Mouse (Mus musculus) olfactory bulb, adult 2 months (tissue): Measurements from ENCODE around the gene Srxn1. TPM values are rescaled to one million over a fixed set of nuclear protein-coding genes. Genes with fewer than 3 reads are reported as not detected.
A peak's percentile ranks its signal among the peaks of the same experiment; 100 is the strongest.

Experiments used
- H3K27ac ChIP-seq: fragments of 200-500 bp; 2 replicates; pipeline ENCODE4 v1.5.1; 2012; ENCODE audit warnings: low read depth, low read length; ENCODE audit not compliant: insufficient read depth
- H3K4me1 ChIP-seq: fragments of 200-500 bp; 2 replicates; pipeline ENCODE4 v1.6.1; 2012; ENCODE audit warnings: low read length; ENCODE audit not compliant: control insufficient read depth, insufficient read depth
- H3K4me3 ChIP-seq: fragments of 200-500 bp; 2 replicates; pipeline ENCODE4 v1.5.1; 2012; ENCODE audit warnings: mild to moderate bottlenecking, low read depth, low read length, moderate library complexity; ENCODE audit not compliant: insufficient read depth
- CTCF ChIP-seq: fragments of 200-500 bp; IDR thresholded peaks from 2 replicates; pipeline ENCODE4 v1.5.1; 2012; ENCODE audit warnings: low read depth, mild to moderate bottlenecking, low read length, moderate library complexity; ENCODE audit not compliant: insufficient read depth
- POLR2A ChIP-seq: fragments of 200-500 bp; IDR thresholded peaks from 2 replicates; pipeline ENCODE4 v1.6.1; 2012; ENCODE audit warnings: mild to moderate bottlenecking, low read depth, low read length, moderate library complexity; ENCODE audit not compliant: insufficient read depth
- WGBS: fragments of 180-500 bp; shearing (Covaris S2); methylation state at CpG from one replicate; pipeline ENCODE4 v1.1.7; 2018; 5-methylcytosine and 5-hydroxymethylcytosine counted together
- polyA plus RNA-seq: library from polyadenylated mRNA; stranded (reverse); fragments of >200 nt; gene quantifications from 2 replicates; pipeline ENCODE4 v1.2.4, GENCODE M21; 2012; ENCODE audit warnings: low replicate concordance; ENCODE audit not compliant: missing spikeins, insufficient read depth, insufficient read length

Srxn1 gene
- polyA plus RNA-seq, 1 experiment: not detected

DNA sequence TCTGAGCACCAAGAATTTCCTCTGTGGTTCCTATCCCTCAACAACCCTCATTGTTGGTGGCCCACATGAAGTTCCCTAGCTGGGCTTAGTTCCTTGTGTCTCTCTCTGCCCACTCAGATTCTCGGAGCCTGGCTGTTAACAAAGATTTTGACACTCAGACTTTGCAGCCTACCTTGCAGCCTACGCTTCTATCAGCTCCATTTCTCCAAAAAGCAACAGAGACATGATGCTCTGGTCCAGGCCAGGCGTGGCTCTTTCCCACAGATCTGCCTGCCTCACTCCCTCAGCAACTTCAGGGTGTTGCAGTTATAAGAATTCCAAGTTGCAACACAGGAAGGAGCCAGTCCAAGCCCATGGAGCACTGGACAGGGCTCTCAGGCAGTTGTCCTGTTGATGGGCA, 24.5 kb downstream of the Srxn1 start:
- 0 out of 2 replicates have a peak, but pooled peaks cover 4% of the 10 kb centered on the region for H3K4me1 ChIP-seq
- 66% methylated on average over 3 of the region's 3 CpGs for WGBS
- TF ChIP-seq POLR2A: no peak
- no peak for TF ChIP-seq CTCF
- no peak overlapping the region for H3K27ac ChIP-seq
- no peak overlapping the region for H3K4me3 ChIP-seq

- Histone ChIP-seq H3K4me1 (0 out of 2 replicates have a peak, but pooled peaks cover 4% of the 10 kb centered on the region), H3K27ac (no peak overlapping the region), H3K4me3 (no peak overlapping the region)
- TF ChIP-seq CTCF (no peak), POLR2A (no peak)
- 66% methylated on average over 9 of the region's 9 CpGs for WGBS
Observed at GRCm38 (mm10) chr2:152132016-152132415, 26.7 kb downstream of the Srxn1 start.

- 0 out of 2 replicates have a peak, but pooled peaks cover 4% of the 10 kb centered on the region for H3K4me1 ChIP-seq
- H3K27ac ChIP-seq: no peak overlapping the region
- no peak for TF ChIP-seq CTCF
- TF ChIP-seq POLR2A: no peak
- no peak overlapping the region for H3K4me3 ChIP-seq
- 82% methylated on average over 8 of the region's 8 CpGs for WGBS
Observed at GRCm38 (mm10) chr2:152132691-152133090, 27.4 kb downstream of the Srxn1 start.

- no peak for TF ChIP-seq CTCF
- no peak for TF ChIP-seq POLR2A
- 72% methylated on average over 10 of the region's 10 CpGs for WGBS
- peaks cover 15% of the 10 kb centered on the region for H3K4me1 ChIP-seq
- no peak overlapping the region for H3K4me3 ChIP-seq
- H3K27ac ChIP-seq: no peak overlapping the region
Observed at GRCm38 (mm10) chr2:152139191-152139987, 34.1 kb downstream of the Srxn1 start.

DNA sequence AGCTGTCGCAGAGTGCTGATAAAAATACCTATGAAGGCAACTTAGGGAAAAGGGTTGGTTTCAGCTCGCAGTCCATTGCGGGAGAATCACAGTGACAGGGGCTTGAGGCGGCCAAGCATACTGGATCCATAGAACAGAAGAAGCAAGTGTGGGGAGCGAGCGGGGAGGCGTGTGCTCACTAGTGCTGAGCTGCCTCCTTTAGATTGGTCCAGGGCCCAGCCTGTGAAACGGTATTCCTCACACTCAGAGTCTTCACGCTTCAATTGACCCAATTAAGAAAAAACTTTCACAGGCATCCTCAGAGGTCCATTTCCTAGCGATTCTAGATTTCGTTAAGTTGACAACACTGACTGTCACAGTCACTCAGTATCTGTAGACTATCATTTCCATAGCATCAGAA, 35.6 kb downstream of the Srxn1 start:
- H3K27ac ChIP-seq: no peak overlapping the region
- peaks cover 15% of the 10 kb centered on the region for H3K4me1 ChIP-seq
- TF ChIP-seq POLR2A (no peak), CTCF (no peak)
- WGBS: 49% methylated on average over 11 of the region's 11 CpGs
- H3K4me3 ChIP-seq: no peak overlapping the region

DNA sequence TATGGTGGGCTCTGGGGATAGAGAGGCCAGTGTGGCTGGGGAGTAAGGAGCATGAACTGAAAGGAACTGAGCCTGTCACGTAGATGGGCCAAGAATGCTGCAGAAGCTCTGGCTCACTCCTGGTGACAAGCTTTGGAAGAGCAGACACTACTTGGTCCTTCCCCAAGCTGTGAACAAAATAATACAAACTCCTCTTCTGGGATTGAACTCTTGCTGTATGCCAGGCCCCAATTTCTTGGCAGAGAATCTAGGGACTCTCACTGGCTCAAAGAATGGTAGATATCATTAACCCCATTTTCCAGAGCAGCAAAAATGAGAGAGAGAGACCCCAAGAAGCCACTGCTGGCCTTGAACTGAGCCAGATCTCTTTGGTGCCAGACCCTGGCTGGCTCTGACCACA, 36.2 kb downstream of the Srxn1 start:
- peaks cover 15% of the 10 kb centered on the region for H3K4me1 ChIP-seq
- 68% methylated on average over 1 of the region's 1 CpGs for WGBS
- no peak overlapping the region for H3K4me3 ChIP-seq
- TF ChIP-seq CTCF: no peak
- no peak for TF ChIP-seq POLR2A
- H3K27ac ChIP-seq: no peak overlapping the region

DNA sequence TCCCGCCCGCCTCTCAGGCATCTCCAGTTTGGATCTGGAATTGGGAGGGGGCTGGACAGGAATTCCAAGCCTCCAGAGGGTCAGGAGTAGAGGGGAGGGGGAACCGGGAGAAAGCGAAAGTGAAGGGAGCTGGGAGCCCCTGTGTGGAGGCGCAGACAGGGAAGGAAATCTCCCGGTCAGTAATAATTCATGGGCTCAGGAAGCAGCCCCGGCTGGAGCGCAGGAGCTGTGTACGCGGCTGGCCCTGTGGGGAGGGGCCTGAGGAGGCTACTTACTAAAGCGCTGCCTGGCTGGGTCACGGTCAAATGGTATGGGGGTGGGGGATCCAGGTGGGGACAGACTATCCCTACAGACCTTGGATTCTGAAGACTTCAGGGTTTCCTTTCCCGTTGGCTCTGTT, 36.7 kb downstream of the Srxn1 start:
- no peak for TF ChIP-seq POLR2A
- no peak for TF ChIP-seq CTCF
- peaks cover 15% of the 10 kb centered on the region for H3K4me1 ChIP-seq
- H3K4me3 ChIP-seq: peak overlapping the region; percentile 23
- 43% methylated on average over 13 of the region's 13 CpGs for WGBS
- no peak overlapping the region for H3K27ac ChIP-seq

DNA sequence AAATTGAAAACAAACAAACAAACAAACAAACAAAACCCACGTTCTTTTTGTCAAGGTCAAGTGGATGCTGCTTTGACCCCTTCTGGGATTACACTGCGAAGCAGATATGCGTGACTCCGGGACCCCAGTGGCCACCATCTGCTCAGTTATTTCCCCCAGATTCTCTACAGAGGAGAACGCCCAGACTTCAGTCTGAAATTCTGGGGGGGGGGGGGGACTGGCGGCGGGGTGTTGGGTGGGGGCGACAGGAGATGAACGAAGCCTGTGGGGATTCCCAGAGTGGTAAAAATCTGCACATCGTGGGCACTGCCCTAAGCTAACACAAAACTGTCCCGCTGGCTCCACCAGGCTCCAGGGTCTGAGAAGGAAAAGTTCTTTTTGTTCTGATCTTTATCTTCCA, 37.3 kb downstream of the Srxn1 start:
- Histone ChIP-seq H3K27ac (no peak overlapping the region), H3K4me1 (peaks cover 15% of the 10 kb centered on the region), H3K4me3 (no peak overlapping the region)
- WGBS: 29% methylated on average over 11 of the region's 11 CpGs
- TF ChIP-seq POLR2A (no peak), CTCF (no peak)

- TF ChIP-seq CTCF (no peak), POLR2A (no peak)
- 2% methylated on average over 114 of the region's 118 CpGs for WGBS
- Histone ChIP-seq H3K27ac (no peak within 1 kb of the TSS), H3K4me3 (peak within 1 kb of the TSS; percentile 51), H3K4me1 (peaks cover 15% of the 10 kb centered on the region)
Observed at GRCm38 (mm10) chr2:152143279-152144157, 38.2 kb downstream of the Srxn1 start, which contains the start of gene Tcf15. TSS of gene Tcf15 (plus strand) at chr2:152143561.
